Comparison of ENCODE assay signal across 17 mouse cellular contexts in the genomic region with DNA sequence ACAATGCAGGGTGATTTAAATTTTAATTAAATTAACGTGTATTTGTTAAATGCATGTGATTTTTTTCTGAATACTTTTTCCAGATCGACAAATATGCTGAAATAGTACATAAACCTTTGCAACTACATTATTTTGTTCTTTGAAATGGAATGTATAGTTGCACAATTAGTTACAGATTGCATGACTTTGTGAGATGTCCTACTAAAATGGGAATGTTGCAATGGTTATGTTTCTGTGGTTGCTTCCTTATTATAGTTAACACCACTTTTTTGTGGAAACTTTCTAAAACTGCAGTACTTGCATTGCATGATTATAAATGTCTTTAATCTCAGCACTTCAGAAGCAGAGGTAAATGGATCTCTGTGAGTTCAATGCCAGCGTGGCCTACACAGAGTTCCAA.
"Had no signal": no experiment of that assay in that cellular context is flagged by ENCODE, and none has a peak within 500 bp of the region (broad histone marks: within the 10 kb centered on the region; RNA-seq: fewer than 3 reads in every experiment).

No protein-coding gene starts in this region.

- H3K4me3 ChIP-seq: liver, embryonic 13.5 days; liver, embryonic 15.5 days; megakaryocyte, embryonic 14.5 days; midbrain, embryonic 13.5 days; midbrain, embryonic 15.5 days; neural tube, embryonic 12.5 days; stomach, embryonic 15.5 days had no signal

- H3K9ac ChIP-seq: liver, embryonic 13.5 days; liver, embryonic 15.5 days; liver, postnatal 0 days; lung, embryonic 14.5 days; midbrain, embryonic 13.5 days; midbrain, embryonic 15.5 days; neural tube, embryonic 12.5 days; stomach, embryonic 15.5 days had no signal

- H3K4me1 ChIP-seq: liver, embryonic 13.5 days; liver, embryonic 15.5 days; megakaryocyte, embryonic 14.5 days; midbrain, embryonic 13.5 days; midbrain, embryonic 15.5 days; neural tube, embryonic 12.5 days; stomach, embryonic 15.5 days had no signal

- H3K27ac ChIP-seq: liver, embryonic 13.5 days; liver, embryonic 15.5 days; macrophage; midbrain, embryonic 13.5 days; midbrain, embryonic 15.5 days; neural tube, embryonic 12.5 days; stomach, embryonic 15.5 days; stomach, postnatal 0 days had no signal

- H3K9me3 ChIP-seq: liver, embryonic 13.5 days; liver, embryonic 15.5 days; megakaryocyte, embryonic 14.5 days; midbrain, embryonic 13.5 days; midbrain, embryonic 15.5 days; neural tube, embryonic 12.5 days; stomach, embryonic 15.5 days had no signal

- DNase-seq: liver, embryonic 13.5 days; liver, postnatal 0 days; lung, embryonic 14.5 days; lung, postnatal 14 days; lung, postnatal 36 days; right cerebral cortex, postnatal 14 days; thymus, adult 2 months; thymus, postnatal 25 days; thymus, postnatal 4 days had no signal

- H3K27me3 ChIP-seq: liver, embryonic 13.5 days; liver, embryonic 15.5 days; megakaryocyte, embryonic 14.5 days; midbrain, embryonic 13.5 days; midbrain, embryonic 15.5 days; neural tube, embryonic 12.5 days; stomach, embryonic 15.5 days had no signal

- ATAC-seq: liver, postnatal 0 days; midbrain, embryonic 13.5 days; midbrain, embryonic 15.5 days had no signal

- H3K4me2 ChIP-seq: liver, embryonic 13.5 days; liver, embryonic 15.5 days; lung, embryonic 14.5 days; midbrain, embryonic 13.5 days; midbrain, embryonic 15.5 days; neural tube, embryonic 12.5 days; stomach, embryonic 15.5 days had no signal
